Mouse (Mus musculus) lung, postnatal 0 days (tissue): Measurements from ENCODE around the gene Pmel.

ENCODE experiments used
- CTCF ChIP-seq: IDR thresholded peaks from 2 replicates; pipeline ENCODE4 v1.5.1; 2016; ENCODE audit warnings: antibody characterized with exemption, mild to moderate bottlenecking
- EP300 ChIP-seq: IDR thresholded peaks from 2 replicates; pipeline ENCODE4 v1.6.1; 2016; ENCODE audit warnings: antibody characterized with exemption, mild to moderate bottlenecking, control low read depth

GRCm38 (mm10) chr10:128699006-128699405, 5.0 kb upstream of the Pmel start:
- no peak for TF ChIP-seq CTCF
- no peak for TF ChIP-seq EP300
